Comparison of ENCODE assay signal across 10 mouse cellular contexts in the genomic region with DNA sequence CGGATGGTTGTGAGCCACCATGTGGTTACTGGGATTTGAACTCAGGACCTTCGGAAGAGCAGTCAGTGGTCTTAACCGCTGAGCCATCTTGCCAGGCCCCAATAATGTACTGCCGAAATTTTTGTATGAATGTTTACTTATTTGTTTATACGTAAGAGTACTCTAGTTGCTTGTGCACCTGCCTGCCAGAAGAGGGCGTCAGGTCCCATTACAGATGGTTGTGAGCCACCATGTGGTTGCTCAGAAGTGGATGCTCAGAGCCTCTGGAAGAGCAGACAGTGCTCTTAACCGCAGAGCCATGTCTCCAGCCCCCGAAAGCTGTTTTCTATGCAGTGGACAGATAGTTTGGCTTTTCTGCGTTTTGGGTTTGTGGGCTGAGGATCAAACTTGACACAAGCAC. TPM values are rescaled to one million over a fixed set of nuclear protein-coding genes. Genes with fewer than 3 reads are reported as not detected.
DNase-seq lines count a peak whose midpoint lies in the region; ATAC-seq and TF ChIP-seq lines count a peak whose summit lies in the region.
"Had no signal": no experiment of that assay in that cellular context is flagged by ENCODE, and none has a peak within 500 bp of the region (broad histone marks: within the 10 kb centered on the region; RNA-seq: fewer than 3 reads in every experiment).

No protein-coding gene starts in this region.

- TF ChIP-seq CTCF in kidney, adult 2 months (conservative IDR thresholded peaks at IDR 0.05; ENCODE audit: insufficient read depth, insufficient read length, low read depth, low read length) = peak; percentile 66
- peak; percentile 62 for TF ChIP-seq CTCF in E14TG2a.4 (conservative IDR thresholded peaks at IDR 0.05; ENCODE audit: low read length)
- TF ChIP-seq CTCF in midbrain, postnatal 0 days (IDR thresholded peaks at IDR 0.05) = peak; percentile 82

- H3K4me1 ChIP-seq in kidney, adult 2 months (ENCODE audit: control insufficient read depth, insufficient read depth, low read length) = no peaks in the 10 kb centered on the region
- H3K4me1 ChIP-seq in kidney, embryonic 16.5 days (ENCODE audit: insufficient read depth, low read length) = no peaks in the 10 kb centered on the region; the same call in 1 of the 2 replicates
- peaks cover 19% of the 10 kb centered on the region for H3K4me1 ChIP-seq in E14TG2a.4 (replicated peaks; ENCODE audit: low read depth, low read length)
- H3K4me1 ChIP-seq in midbrain, postnatal 0 days (ENCODE audit: insufficient read depth, low read length) = peaks cover 6% of the 10 kb centered on the region; the same call in 1 of the 2 replicates

- H3K9me3 ChIP-seq in kidney, embryonic 16.5 days (ENCODE audit: low read length) = no peaks in the 10 kb centered on the region
- no peaks in the 10 kb centered on the region for H3K9me3 ChIP-seq in E14TG2a.4 (ENCODE audit: low read length)
- H3K9me3 ChIP-seq in midbrain, postnatal 0 days (ENCODE audit: low read length) = no peaks in the 10 kb centered on the region
- H3K9me3 ChIP-seq: embryonic facial prominence, embryonic 15.5 days; limb, embryonic 12.5 days had no signal

- no peak overlapping the region for H3K27ac ChIP-seq in kidney, adult 2 months (ENCODE audit: insufficient read depth, low read depth, low read length)
- H3K27ac ChIP-seq in kidney, embryonic 16.5 days (ENCODE audit: low read length) = no peak overlapping the region
- H3K27ac ChIP-seq in midbrain, postnatal 0 days (ENCODE audit: low read depth, low read length) = no peak overlapping the region
- H3K27ac ChIP-seq: embryonic facial prominence, embryonic 15.5 days; limb, embryonic 12.5 days had no signal

- H3K9ac ChIP-seq in kidney, embryonic 16.5 days (replicated peaks; ENCODE audit: low read length) = no peak overlapping the region
- no peak overlapping the region for H3K9ac ChIP-seq in midbrain, postnatal 0 days (replicated peaks; ENCODE audit: low read length, poor library complexity, severe bottlenecking)
- H3K9ac ChIP-seq: embryonic facial prominence, embryonic 15.5 days; limb, embryonic 12.5 days had no signal

- H3K4me3 ChIP-seq in kidney, adult 2 months (ENCODE audit: insufficient read depth, low read depth, low read length) = no peak overlapping the region
- no peak overlapping the region for H3K4me3 ChIP-seq in kidney, embryonic 16.5 days (ENCODE audit: low read length)
- no peak overlapping the region for H3K4me3 ChIP-seq in E14TG2a.4 (replicated peaks; ENCODE audit: low read length)
- H3K4me3 ChIP-seq in midbrain, postnatal 0 days (ENCODE audit: low read depth, low read length) = no peak overlapping the region
- H3K4me3 ChIP-seq: embryonic facial prominence, embryonic 15.5 days; limb, embryonic 12.5 days had no signal

- no peaks in the 10 kb centered on the region for H3K36me3 ChIP-seq in kidney, adult 2 months (ENCODE audit: control insufficient read depth, insufficient read depth, low read length)
- peaks cover 14% of the 10 kb centered on the region for H3K36me3 ChIP-seq in kidney, embryonic 16.5 days (ENCODE audit: insufficient read depth, low read length)
- H3K36me3 ChIP-seq in E14TG2a.4 (ENCODE audit: insufficient read depth, low read length) = peaks cover 24% of the 10 kb centered on the region
- H3K36me3 ChIP-seq in midbrain, postnatal 0 days (ENCODE audit: insufficient read depth, low read length) = peaks cover 12% of the 10 kb centered on the region

- peak; percentile 25 for DNase-seq in kidney, adult 2 months
- peak; percentile 84 for DNase-seq in R1 (ENCODE audit: low read depth, low spot score)
- peak; percentile 26 for DNase-seq in forelimb bud, embryonic 11.5 days (ENCODE audit: low read depth, low spot score)
- peak; percentile 64 for DNase-seq in midbrain, postnatal 0 days (ENCODE audit: low spot score)
- no peak for DNase-seq in urinary bladder, postnatal 36 days (ENCODE audit: low spot score in 2 of 2)

- ATAC-seq in kidney, embryonic 16.5 days (ENCODE audit: low FRiP score, low TSS enrichment) = no peak
- peak; percentile 55; the same call in 1 of the 2 replicates for ATAC-seq in midbrain, postnatal 0 days (ENCODE audit: low FRiP score)
- ATAC-seq in cerebellum, adult (ENCODE audit: insufficient number of reproducible peaks, low FRiP score, low TSS enrichment) = no peak

- no peaks in the 10 kb centered on the region for H3K27me3 ChIP-seq in kidney, adult 2 months (replicated peaks; ENCODE audit: control insufficient read depth, insufficient read depth, low read length)
- no peaks in the 10 kb centered on the region for H3K27me3 ChIP-seq in kidney, embryonic 16.5 days (ENCODE audit: insufficient read depth, low read length)
- no peaks in the 10 kb centered on the region for H3K27me3 ChIP-seq in E14TG2a.4 (ENCODE audit: insufficient read depth, low read length)
- H3K27me3 ChIP-seq in midbrain, postnatal 0 days (ENCODE audit: insufficient read depth, low read length) = no peaks in the 10 kb centered on the region
- H3K27me3 ChIP-seq: embryonic facial prominence, embryonic 15.5 days; limb, embryonic 12.5 days had no signal

- no peak overlapping the region for H3K4me2 ChIP-seq in kidney, embryonic 16.5 days (replicated peaks; ENCODE audit: low read depth, low read length)
- no peak overlapping the region for H3K4me2 ChIP-seq in midbrain, postnatal 0 days (ENCODE audit: low read depth, low read length, poor library complexity, severe bottlenecking)
- H3K4me2 ChIP-seq: embryonic facial prominence, embryonic 15.5 days; limb, embryonic 12.5 days had no signal

- TF ChIP-seq POLR2A in kidney, adult 2 months (IDR thresholded peaks at IDR 0.05; ENCODE audit: low read depth, low read length) = no peak

- WGBS in kidney, adult 2 months = 54% methylated on average over 9 of the region's 9 CpGs
- 50% methylated on average over 9 of the region's 9 CpGs for WGBS in kidney, embryonic 16.5 days
- 44% methylated on average over 9 of the region's 9 CpGs for WGBS in midbrain, postnatal 0 days

RNA-seq across cellular contexts. Expression of gene Fgfbp3, which starts 21.6 kb away (rescaled TPM):
- 2.1 and 3.5 TPM in 2 replicates for polyA plus RNA-seq in kidney, adult 2 months (2012; rRNA removed)
- 5.7 and 5.8 TPM in 2 replicates for polyA plus RNA-seq in kidney, embryonic 16.5 days (2015; fragmentation: Nextera tagmentation; extraction: Ambion mirVana)
- 30.4 and 36.0 TPM in 2 replicates for total RNA-seq in midbrain, postnatal 0 days (2014; rRNA removed)
- polyA plus RNA-seq in midbrain, postnatal 0 days (2015; fragmentation: Nextera tagmentation; extraction: Ambion mirVana) = 28.7 and 30.5 TPM in 2 replicates

RNA-seq across cellular contexts. Expression of gene Btaf1, which starts 28.1 kb away (rescaled TPM):
- 4.5 and 5.1 TPM in 2 replicates for polyA plus RNA-seq in kidney, adult 2 months (2012; rRNA removed)
- polyA plus RNA-seq in kidney, embryonic 16.5 days (2015; fragmentation: Nextera tagmentation; extraction: Ambion mirVana) = 10.4 and 11.1 TPM in 2 replicates
- total RNA-seq in midbrain, postnatal 0 days (2014; rRNA removed) = 16.4 and 24.4 TPM in 2 replicates
- 2.9 and 3.5 TPM in 2 replicates for polyA plus RNA-seq in midbrain, postnatal 0 days (2015; fragmentation: Nextera tagmentation; extraction: Ambion mirVana)

Comparison
In these comparisons a context has a peak if more than half of its experiments do, and no peak if none do; other contexts are left out.
1. DNase-seq: peak in kidney, adult 2 months (single experiment), R1 (single experiment), forelimb bud, embryonic 11.5 days (single experiment) and midbrain, postnatal 0 days (single experiment); none in urinary bladder, postnatal 36 days (0 of 2).
2. Peak in every context shown above with its lines, with median percentiles within 50 percentile points of each other: CTCF ChIP-seq.